Mouse (Mus musculus) testis, adult 2 months (tissue): ENCODE data around the gene Rab37.

Experiments
- CTCF ChIP-seq: fragments of 200-500 bp; IDR thresholded peaks from 2 replicates; pipeline ENCODE4 v1.5.1; 2012; ENCODE audit warnings: low read depth, mild to moderate bottlenecking, inconsistent platforms, low read length, moderate library complexity; ENCODE audit not compliant: control insufficient read depth, insufficient read depth, insufficient replicate concordance
- POLR2A ChIP-seq: fragments of 200-500 bp; IDR thresholded peaks from 2 replicates; pipeline ENCODE4 v1.6.1; 2012; ENCODE audit warnings: low read depth, mild to moderate bottlenecking, inconsistent platforms, low read length, moderate library complexity; ENCODE audit not compliant: control insufficient read depth

DNA sequence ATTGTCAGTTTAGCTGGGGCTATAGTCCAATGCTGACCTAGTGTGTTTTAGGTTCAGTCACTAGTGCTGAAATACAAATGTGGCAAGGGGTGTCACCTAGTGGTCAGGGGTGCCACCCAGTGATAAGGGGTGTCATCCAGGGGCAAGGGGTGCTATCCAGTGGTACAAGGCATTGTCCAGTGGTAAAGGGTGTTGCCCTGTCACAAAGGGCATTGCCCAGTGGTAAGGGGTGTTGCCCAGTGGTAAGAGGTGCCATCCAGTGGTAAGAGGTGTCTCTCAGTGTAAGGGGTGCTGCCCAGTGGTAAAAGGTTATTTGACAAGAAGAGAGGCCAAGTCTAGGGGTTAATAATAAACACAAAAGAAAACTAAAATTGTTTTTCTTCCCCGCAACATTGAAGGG is 13.8 kb upstream of the Rab37 start:
- TF ChIP-seq CTCF (no peak), POLR2A (no peak; the same call in 1 of the 2 replicates)
